Mouse (Mus musculus) mouse embryonic stem cell (cell line): ENCODE measurements at regions not wholly inside any gene's neighbourhood (a gene's known extent, or its start where the extent isn't known, plus 50 kb on each side); places are given as distances from the start of the nearest gene placed in this dataset.

Experiments used
- in situ Hi-C, 2 experiments: fragments of 300-500 bp; cut with MboI; formaldehyde crosslinking; loops; 1 replicate in 1 of 2; 3 replicates in 1 of 2; pipeline ENCODE4 v1.14.3; 2019 to 2020; ENCODE audit warnings: low sequenced_read_pairs in 2 of 2, low pct_unique_long_range_greater_than_20kb in 1 of 2, mixed read lengths in 1 of 2; ENCODE audit not compliant: unreplicated experiment in 1 of 2

DNA sequence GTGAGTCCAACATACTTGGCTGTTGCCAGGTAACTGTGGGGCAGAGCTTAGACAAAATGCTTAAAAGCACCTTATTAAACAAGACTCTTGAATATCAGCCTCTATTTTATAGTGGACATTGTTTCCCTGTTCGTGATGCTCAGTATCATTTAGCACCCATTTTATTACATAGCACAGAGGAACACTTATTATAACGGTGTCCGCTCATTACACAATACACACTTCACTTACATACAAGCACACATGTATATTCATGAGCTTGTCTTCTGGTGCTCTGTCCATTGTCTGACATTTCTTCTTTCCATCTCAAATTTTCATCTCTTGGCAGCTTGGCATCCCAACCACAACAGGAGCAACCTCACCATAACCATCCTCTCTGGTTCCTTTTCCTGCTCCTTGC lies 475.5 kb upstream of the A830018L16Rik start:
- in situ Hi-C loops = no loop called here

DNA sequence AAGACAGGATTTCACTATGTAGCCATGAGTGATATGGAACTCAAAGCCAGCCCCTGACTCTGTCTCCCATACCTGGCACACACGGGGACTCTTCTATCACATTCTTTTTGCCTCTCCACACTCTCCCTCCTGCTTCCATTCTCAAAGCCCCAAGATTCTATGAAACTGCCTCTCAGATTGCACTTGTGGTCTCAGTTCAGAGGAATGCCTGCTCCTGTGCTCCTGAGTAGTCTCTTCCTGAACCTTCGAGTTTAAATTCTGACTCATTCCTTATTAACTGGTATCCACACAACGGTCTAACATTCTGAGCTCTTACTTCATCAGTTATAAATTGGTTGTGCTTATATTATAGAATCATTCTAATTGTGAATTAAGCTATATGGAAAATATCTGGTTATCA lies 473.6 kb upstream of the A830018L16Rik start:
- in situ Hi-C loops = no loop called here

DNA sequence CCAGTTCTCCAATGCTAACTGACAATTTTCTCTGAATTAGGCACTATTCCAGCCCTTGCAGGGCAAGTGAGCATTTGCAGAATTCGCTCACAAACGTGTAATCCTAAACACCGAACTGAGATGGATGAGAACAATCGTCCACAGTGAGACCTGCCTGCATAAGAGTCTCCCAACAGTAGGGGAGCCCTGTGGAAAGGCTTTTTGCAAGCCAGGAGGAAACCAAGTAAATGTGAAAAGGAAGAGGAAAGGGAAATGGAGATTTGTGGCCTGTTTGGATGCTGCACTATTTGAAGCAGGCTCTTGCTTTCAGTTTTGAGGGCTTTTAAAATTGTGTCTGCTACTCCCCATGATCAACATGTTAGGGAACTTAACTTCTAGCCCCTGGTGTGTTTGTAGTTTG lies 470.9 kb upstream of the A830018L16Rik start:
- in situ Hi-C loops = no loop called here
